Comparison of ENCODE assay signal across 1 mouse cellular context in the genomic region with DNA sequence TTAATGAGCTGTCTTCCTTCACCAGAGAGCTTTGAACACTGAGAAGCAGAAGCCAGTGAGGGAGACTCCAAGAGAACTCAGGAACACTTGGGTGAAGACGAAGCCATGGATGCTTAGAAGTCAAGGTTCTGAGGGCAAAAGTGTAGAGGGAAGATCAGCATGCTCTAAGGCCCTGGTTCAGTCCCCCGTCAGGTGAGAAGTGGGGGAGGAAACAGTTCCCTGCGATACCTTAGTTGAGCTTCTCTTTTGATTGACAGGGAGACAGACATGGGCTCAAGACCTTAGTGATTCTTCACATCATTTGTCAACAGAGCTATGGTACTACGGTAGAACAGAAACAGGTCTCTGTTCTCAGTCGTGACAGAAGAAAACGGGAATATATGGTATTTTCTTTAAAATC.
TF ChIP-seq lines count a peak whose summit lies in the region.

No protein-coding gene starts in this region.

TF ChIP-seq in myocyte, 11 proteins besides CTCF, POLR2A, EP300 and RAD21 (continued from another document):
- TF ChIP-seq TCF12 (IDR thresholded peaks at IDR 0.05; ENCODE audit: insufficient read depth, poor library complexity, severe bottlenecking) (no peak), E2F4 (IDR thresholded peaks at IDR 0.05; ENCODE audit: insufficient read depth) (no peak), CEBPB (IDR thresholded peaks at IDR 0.05; ENCODE audit: insufficient read depth, poor library complexity, severe bottlenecking) (no peak), TCF3 (IDR thresholded peaks at IDR 0.05; ENCODE audit: insufficient read length, low read depth) (no peak), REST (IDR thresholded peaks at IDR 0.05; ENCODE audit: insufficient read depth, insufficient read length) (no peak), POLR2AphosphoS2 (IDR thresholded peaks at IDR 0.05; ENCODE audit: insufficient read length, low read depth) (no peak)
